14 mouse cellular contexts compared by ENCODE assay signal in genomic region chr6:84656680-84657079, GRCm38 (mm10).
DNase-seq lines count a peak whose midpoint lies in the region; ATAC-seq and TF ChIP-seq lines count a peak whose summit lies in the region.
"Had no signal": no experiment of that assay in that cellular context is flagged by ENCODE, and none has a peak within 500 bp of the region (broad histone marks: within the 10 kb centered on the region; RNA-seq: fewer than 3 reads in every experiment).

No protein-coding gene starts in this region.

- no peak for TF ChIP-seq CTCF in liver, postnatal 0 days (IDR thresholded peaks at IDR 0.05; ENCODE audit: low read depth)

- no peak for TF ChIP-seq EP300 in liver, postnatal 0 days (IDR thresholded peaks at IDR 0.05; ENCODE audit: low read depth)

- no peaks in the 10 kb centered on the region for H3K27me3 ChIP-seq in liver, postnatal 0 days (ENCODE audit: insufficient read depth, low read length)
- H3K27me3 ChIP-seq in embryonic facial prominence, embryonic 14.5 days (replicated peaks; ENCODE audit: control insufficient read depth, insufficient read depth, low read length): no peaks in the 10 kb centered on the region
- H3K27me3 ChIP-seq: limb, embryonic 13.5 days; megakaryocyte, embryonic 14.5 days; neural tube, embryonic 15.5 days; Patski had no signal

- H3K4me2 ChIP-seq in liver, postnatal 0 days (ENCODE audit: low read depth, low read length): no peak overlapping the region
- H3K4me2 ChIP-seq in embryonic facial prominence, embryonic 14.5 days (ENCODE audit: low read depth, low read length): no peak overlapping the region
- H3K4me2 ChIP-seq: limb, embryonic 13.5 days; neural tube, embryonic 15.5 days had no signal

- H3K27ac ChIP-seq in liver, postnatal 0 days (ENCODE audit: low read depth): no peak overlapping the region
- 0 out of 2 replicates have a peak overlapping the region, but pooled peaks have one; percentile 33 for H3K27ac ChIP-seq in embryonic facial prominence, embryonic 14.5 days (replicated peaks; ENCODE audit: low read depth, low read length)
- H3K27ac ChIP-seq: hindbrain, embryonic 10.5 days; limb, embryonic 13.5 days; neural tube, embryonic 15.5 days had no signal

- WGBS in liver, postnatal 0 days (ENCODE audit: insufficient replicate concordance): 16% methylated on average over 2 of the region's 2 CpGs
- WGBS in embryonic facial prominence, embryonic 14.5 days: 32% methylated on average over 2 of the region's 2 CpGs

- no peaks in the 10 kb centered on the region for H3K36me3 ChIP-seq in liver, postnatal 0 days (replicated peaks; ENCODE audit: insufficient read depth, low read length)
- H3K36me3 ChIP-seq in embryonic facial prominence, embryonic 14.5 days (ENCODE audit: control insufficient read depth, insufficient read depth, low read length): no peaks in the 10 kb centered on the region
- H3K36me3 ChIP-seq: hindbrain, embryonic 10.5 days; limb, embryonic 13.5 days; neural tube, embryonic 15.5 days had no signal

- ATAC-seq in liver, postnatal 0 days: no peak
- peak; percentile 55; the same call in 1 of the 2 replicates for ATAC-seq in embryonic facial prominence, embryonic 14.5 days (ENCODE audit: low read depth)

- peak; percentile 49 for DNase-seq in liver
- DNase-seq in liver, postnatal 0 days: no peak
- DNase-seq in T-cell, adult 2 months (ENCODE audit: low spot score): peak; percentile 57
- peak; percentile 64 for DNase-seq in embryonic facial prominence, embryonic 14.5 days (ENCODE audit: low spot score)
- peak; percentile 26 to 41 for DNase-seq in thymus, postnatal 10 days (ENCODE audit: low spot score in 2 of 2)
- no peak for DNase-seq in spleen, adult 12 weeks (ENCODE audit: low spot score)
- no peak for DNase-seq in left cerebral cortex, adult 9 months (ENCODE audit: low spot score in 2 of 2)
- no peak for DNase-seq in retina, postnatal 1 day
- DNase-seq: gastrocnemius, postnatal 25 days had no signal

- H3K9ac ChIP-seq in liver, postnatal 0 days (replicated peaks): no peak overlapping the region
- H3K9ac ChIP-seq in embryonic facial prominence, embryonic 14.5 days (ENCODE audit: low read depth, low read length): no peak overlapping the region
- H3K9ac ChIP-seq: limb, embryonic 13.5 days; neural tube, embryonic 15.5 days had no signal

- peaks cover 2% of the 10 kb centered on the region; the same call in 1 of the 2 replicates for H3K4me1 ChIP-seq in liver, postnatal 0 days (ENCODE audit: insufficient read depth)
- H3K4me1 ChIP-seq in embryonic facial prominence, embryonic 14.5 days (ENCODE audit: control insufficient read depth, insufficient read depth, low read length): peaks cover 11% of the 10 kb centered on the region; the same call in 1 of the 2 replicates
- H3K4me1 ChIP-seq: hindbrain, embryonic 10.5 days; neural tube, embryonic 15.5 days had no signal

- H3K9me3 ChIP-seq in liver, postnatal 0 days (ENCODE audit: low read length): no peaks in the 10 kb centered on the region
- no peaks in the 10 kb centered on the region for H3K9me3 ChIP-seq in embryonic facial prominence, embryonic 14.5 days (ENCODE audit: control insufficient read depth, low read length)
- H3K9me3 ChIP-seq: hindbrain, embryonic 10.5 days; limb, embryonic 13.5 days; megakaryocyte, embryonic 14.5 days; neural tube, embryonic 15.5 days had no signal

- no peak overlapping the region for H3K4me3 ChIP-seq in liver, postnatal 0 days (ENCODE audit: low read depth, low read length)
- no peak overlapping the region for H3K4me3 ChIP-seq in embryonic facial prominence, embryonic 14.5 days (ENCODE audit: low read depth, low read length)
- H3K4me3 ChIP-seq: hindbrain, embryonic 10.5 days; limb, embryonic 13.5 days; megakaryocyte, embryonic 14.5 days; neural tube, embryonic 15.5 days had no signal

Comparison
In these comparisons a context has a peak if more than half of its experiments do, and no peak if none do; other contexts are left out.
1. DNase-seq: peak in liver (single experiment), T-cell, adult 2 months (single experiment), embryonic facial prominence, embryonic 14.5 days (single experiment) and thymus, postnatal 10 days (2 of 2); none in liver, postnatal 0 days (single experiment), spleen, adult 12 weeks (single experiment), left cerebral cortex, adult 9 months (0 of 2) and retina, postnatal 1 day (single experiment).